Mouse (Mus musculus): ENCODE measurements around the gene Gm9844.
A peak's percentile ranks its signal among the peaks of the same experiment; 100 is the strongest.
"Not testable (repeated sequence)": the region's sequence is repeated elsewhere in the genome, so short reads cannot be mapped to it uniquely, and the experiment has no call there.

The Gm9844 gene

GRCm38 (mm10) chr7:24869532-24870165 is 7.6 kb downstream of the Gm9844 start, which contains the start of the genes Lypd4 and Dmrtc2:
Lypd4 (minus strand) TSS chr7:24869941.
Dmrtc2 (plus strand) TSS chr7:24870057.
- DNase-seq (ENCODE audit: low read depth), result no peak

- no peak for DNase-seq (ENCODE audit: low read depth)
Observed at GRCm38 (mm10) chr7:24877588-24877987, 15.6 kb downstream of the Gm9844 start.

- no peak for DNase-seq (ENCODE audit: low read depth)
Observed at GRCm38 (mm10) chr7:24879620-24880019, 17.6 kb downstream of the Gm9844 start.

GRCm38 (mm10) chr7:24882416-24883199 is 20.6 kb downstream of the Gm9844 start:
- DNase-seq (ENCODE audit: low read depth), result no peak

GRCm38 (mm10) chr7:24883896-24884692 is 22.1 kb downstream of the Gm9844 start, which contains the start of gene Rps19:
Rps19 (plus strand) TSS chr7:24884371.
- DNase-seq (ENCODE audit: low read depth), result peak; percentile 100

GRCm38 (mm10) chr7:24884693-24885291 is 22.8 kb downstream of the Gm9844 start:
- DNase-seq (ENCODE audit: low read depth), result no peak

- DNase-seq (ENCODE audit: low read depth), result peak; percentile 29
Observed at GRCm38 (mm10) chr7:24885468-24886307, 23.7 kb downstream of the Gm9844 start.

- DNase-seq (ENCODE audit: low read depth), result no peak
Observed at GRCm38 (mm10) chr7:24886308-24886633, 24.3 kb downstream of the Gm9844 start.

- no peak for DNase-seq (ENCODE audit: low read depth)
Observed at GRCm38 (mm10) chr7:24887096-24887495, 25.1 kb downstream of the Gm9844 start.

- no peak for DNase-seq (ENCODE audit: low read depth)
Observed at GRCm38 (mm10) chr7:24889431-24890220, 27.6 kb downstream of the Gm9844 start.

- peak; percentile 92 for DNase-seq (ENCODE audit: low read depth)
Observed at GRCm38 (mm10) chr7:24890281-24891216, 28.5 kb downstream of the Gm9844 start.

GRCm38 (mm10) chr7:24891241-24892124 is 29.5 kb downstream of the Gm9844 start:
- no peak for DNase-seq (ENCODE audit: low read depth)

GRCm38 (mm10) chr7:24892125-24892583 is 30.1 kb downstream of the Gm9844 start:
- DNase-seq (ENCODE audit: low read depth), result peak; percentile 63

- DNase-seq (ENCODE audit: low read depth), result not testable (repeated sequence)
Observed at GRCm38 (mm10) chr7:24895749-24896148, 33.7 kb downstream of the Gm9844 start.

GRCm38 (mm10) chr7:24896269-24896668 is 34.3 kb downstream of the Gm9844 start:
- no peak for DNase-seq (ENCODE audit: low read depth)

- no peak for DNase-seq (ENCODE audit: low read depth)
Observed at GRCm38 (mm10) chr7:24897224-24897623, 35.2 kb downstream of the Gm9844 start, which contains the start of gene Cd79a. Cd79a (plus strand) TSS chr7:24897381.

- DNase-seq (ENCODE audit: low read depth), result no peak
Observed at GRCm38 (mm10) chr7:24897959-24898358, 35.9 kb downstream of the Gm9844 start.

- peak; percentile 55 for DNase-seq (ENCODE audit: low read depth)
Observed at GRCm38 (mm10) chr7:24901114-24901513, 39.1 kb downstream of the Gm9844 start.
